Mouse (Mus musculus) Patski (cell line): ENCODE measurements at regions not wholly inside any gene's neighbourhood (a gene's known extent, or its start where the extent isn't known, plus 50 kb on each side); places are given as distances from the start of the nearest gene placed in this dataset.

Source experiments
- ATAC-seq: fragments of 100-300 bp; one replicate; pipeline ENCODE4 v1.8.0; 2021
- CTCF ChIA-PET: fragments of 350-600 bp; sonication (Branson Sonifier 250); formaldehyde crosslinking; loops from one replicate; lab custom pipeline; 2022; ENCODE audit warnings: inconsistent platforms; lab: Charles Lee
- POLR2A ChIA-PET: fragments of 350-600 bp; sonication (Branson Sonifier 250); formaldehyde crosslinking; loops from one replicate; lab custom pipeline; 2022; ENCODE audit warnings: antibody characterized with exemption, inconsistent platforms; lab: Charles Lee
- DNase-seq: peaks from one replicate; pipeline ENCODE4 v3.0.0-alpha.2; 2011; ENCODE audit warnings: low read depth, low spot score
- H3K27me3 ChIP-seq: fragments of 371-371 bp; one replicate; pipeline ENCODE4 v1.5.1; 2021
- CTCF ChIP-seq: fragments of 100-300 bp; IDR thresholded peaks from one replicate; pipeline ENCODE4 v1.5.1; 2021
- in situ Hi-C: fragments of 300-500 bp; cut with MboI; formaldehyde crosslinking; loops from 3 replicates; pipeline ENCODE4 v1.11.1; 2018; ENCODE audit warnings: low pct_unique_long_range_greater_than_20kb, mixed read lengths

DNA sequence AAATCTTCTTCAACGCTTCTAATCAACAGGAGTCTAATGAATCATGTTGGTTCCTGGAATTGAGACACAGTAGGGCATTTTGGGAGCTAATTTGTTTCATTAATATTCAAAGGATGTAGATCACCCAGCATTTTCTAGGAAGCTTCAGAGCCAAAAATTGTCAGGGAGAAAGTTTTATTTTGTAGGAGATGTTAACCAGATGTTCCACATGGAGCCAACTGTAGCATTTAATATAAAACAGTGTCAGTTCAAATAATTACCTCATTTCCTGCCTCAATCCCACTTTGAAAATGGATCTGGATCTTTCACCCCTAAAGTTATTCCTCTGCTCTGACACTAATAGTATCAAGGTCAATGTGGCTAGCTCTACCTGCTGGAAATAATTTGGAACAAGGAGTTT lies 389.6 kb upstream of the Lmcd1 start:
- DNase-seq = no peak
- in situ Hi-C loops = no loop called here
- no peak for TF ChIP-seq CTCF
- ChIA-PET POLR2A (no interaction called here), CTCF (no interaction called here)
- peaks cover 6% of the 10 kb centered on the region for H3K27me3 ChIP-seq
- no peak for ATAC-seq

DNA sequence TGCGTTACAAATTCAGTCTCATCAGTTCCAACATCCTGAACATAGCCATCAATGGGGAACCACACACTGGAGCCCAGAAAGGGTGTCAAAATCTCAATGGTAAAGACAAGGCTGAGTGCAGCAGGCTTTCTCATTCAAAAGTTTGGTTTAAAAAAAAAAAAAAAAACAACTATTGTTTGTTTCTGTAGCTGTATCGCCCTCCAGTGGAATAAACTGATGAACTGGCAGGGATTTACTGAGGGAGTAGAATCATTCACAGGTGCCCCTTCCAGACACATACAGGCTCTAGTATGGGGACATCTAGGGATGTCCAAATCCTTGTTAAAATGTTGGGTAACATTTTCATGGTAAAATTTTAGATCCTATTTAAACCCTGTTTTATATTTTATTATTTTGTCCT lies 361.6 kb upstream of the Lmcd1 start:
- CTCF ChIA-PET = no interaction called here
- POLR2A ChIA-PET = no interaction called here
- in situ Hi-C loops = no loop called here
- no peak for DNase-seq
- TF ChIP-seq CTCF = no peak
- no peaks in the 10 kb centered on the region for H3K27me3 ChIP-seq
- no peak for ATAC-seq

DNA sequence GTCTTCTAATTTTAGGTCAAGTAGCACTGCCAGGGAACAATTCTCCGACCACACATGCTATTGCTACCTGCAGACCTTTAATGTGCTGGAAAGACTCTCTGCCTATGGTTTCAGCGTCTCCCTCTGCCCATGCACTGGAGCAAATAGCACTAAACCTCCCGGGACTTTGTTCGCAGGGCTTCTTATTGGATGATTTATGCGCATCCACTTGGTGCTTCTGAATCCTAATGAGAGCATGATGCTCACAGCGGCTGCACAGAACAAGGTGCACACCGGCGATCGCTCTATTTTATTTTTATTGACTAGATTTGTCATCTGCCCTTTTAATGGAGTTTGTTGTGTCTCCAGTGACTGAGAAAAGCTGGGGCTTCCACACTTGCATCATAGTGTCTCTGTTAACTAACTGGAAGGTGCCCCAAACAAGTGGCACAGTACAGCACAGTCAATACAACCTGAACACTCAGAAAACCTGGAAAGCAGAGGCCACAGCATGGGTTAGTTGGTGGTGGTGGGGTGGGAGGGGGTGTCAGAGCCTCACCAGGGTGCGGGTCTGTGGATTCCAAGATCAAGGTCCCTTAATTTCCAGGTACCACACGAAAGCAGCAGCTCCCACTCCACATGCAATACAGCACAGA lies 359.7 kb upstream of the Lmcd1 start:
- in situ Hi-C loops = no loop called here
- peaks cover 4% of the 10 kb centered on the region for H3K27me3 ChIP-seq
- no peak for TF ChIP-seq CTCF
- no peak for ATAC-seq
- no peak for DNase-seq
- ChIA-PET CTCF (no interaction called here), POLR2A (no interaction called here)

DNA sequence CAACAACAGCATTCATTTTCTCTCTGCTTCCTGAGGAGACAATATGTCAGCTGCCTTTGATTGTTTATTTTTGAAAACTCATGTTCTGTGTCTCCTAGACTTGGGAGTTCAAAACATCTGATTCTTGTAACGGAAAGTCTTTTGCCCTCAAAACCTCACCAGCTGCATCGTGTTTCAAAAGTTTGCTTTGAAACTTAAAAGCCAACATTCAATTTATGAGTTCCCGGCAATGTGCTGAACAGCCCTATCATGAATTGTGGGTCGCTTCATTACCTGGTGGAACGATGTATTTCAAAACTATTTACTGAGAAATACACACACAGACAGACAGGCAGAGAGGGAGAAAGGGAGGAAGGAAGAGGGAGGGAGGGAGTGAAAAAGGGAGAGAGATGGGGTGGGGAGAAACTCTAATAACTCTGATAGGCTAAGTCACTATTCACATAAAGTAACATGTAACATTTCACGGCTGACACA lies 356.3 kb upstream of the Lmcd1 start:
- no peak for ATAC-seq
- ChIA-PET POLR2A (interaction anchor here (0.6 kb wide), 1 partner anchor 719 kb away, joined by 3 read pairs; no protein-coding TSS in a partner anchor), CTCF (interaction anchor here (0.8 kb wide), 1 partner anchor 17 kb away, joined by 3 read pairs; no protein-coding TSS in a partner anchor)
- in situ Hi-C loops = no loop called here
- peaks cover 4% of the 10 kb centered on the region for H3K27me3 ChIP-seq
- DNase-seq = no peak
- no peak for TF ChIP-seq CTCF

DNA sequence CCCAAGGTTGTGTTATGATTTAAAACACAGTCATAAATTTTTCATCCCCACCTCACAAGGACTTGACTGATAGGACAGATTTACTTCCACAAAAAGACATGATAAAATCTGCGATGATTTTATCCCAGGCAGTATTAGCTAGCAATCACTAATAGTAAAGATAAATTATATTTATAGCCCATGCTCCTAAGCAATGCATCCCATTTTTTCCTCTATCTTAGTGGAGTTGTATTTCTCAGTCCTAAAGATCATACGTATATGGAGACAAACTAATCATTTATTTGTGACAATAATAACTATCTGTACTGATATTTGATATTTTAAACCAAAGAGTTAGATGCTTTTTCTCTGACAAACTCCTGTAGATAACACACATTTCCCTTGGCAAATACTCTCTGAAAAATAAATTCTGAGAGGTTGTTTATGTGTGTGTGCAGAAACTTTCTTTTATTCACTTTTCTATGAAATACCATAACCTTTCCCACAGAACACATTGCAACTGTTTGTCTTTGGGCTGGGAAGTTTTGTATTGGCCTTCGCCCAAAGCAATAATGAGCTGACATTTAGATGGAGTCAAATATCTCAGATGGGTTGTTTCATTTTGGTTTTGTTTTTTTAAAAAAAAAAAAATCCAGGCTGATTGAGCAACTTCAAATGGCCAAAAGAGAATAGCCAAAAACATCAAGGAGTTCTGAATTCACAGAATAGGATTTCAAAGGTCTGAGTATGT lies 355.5 kb upstream of the Lmcd1 start:
- no peak for DNase-seq
- in situ Hi-C loops = no loop called here
- CTCF ChIA-PET = interaction anchor here (0.8 kb wide), 1 partner anchor 16 kb away, joined by 3 read pairs; no protein-coding TSS in a partner anchor

DNA sequence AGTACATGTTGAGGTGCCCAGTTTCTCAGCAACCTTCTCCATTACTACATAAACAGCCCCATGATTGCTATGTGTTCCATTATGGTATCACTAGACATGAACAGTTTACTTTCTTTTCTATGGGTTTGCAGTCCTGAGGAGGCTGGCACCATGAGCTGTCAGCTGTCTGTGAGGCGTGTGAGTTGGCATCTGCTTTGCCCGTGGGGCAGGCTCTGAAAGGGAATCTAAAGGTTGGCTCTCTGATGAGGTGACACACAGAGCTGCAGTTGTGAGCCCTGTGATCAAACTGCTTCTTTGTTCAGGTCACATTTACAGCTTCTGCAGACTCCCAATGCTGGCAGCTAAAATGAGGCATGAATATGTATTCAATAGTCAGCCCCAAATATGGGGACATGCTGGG lies 341.0 kb upstream of the Lmcd1 start:
- peaks cover 8% of the 10 kb centered on the region for H3K27me3 ChIP-seq
- TF ChIP-seq CTCF = no peak
- CTCF ChIA-PET = interaction anchor here (0.8 kb wide), 1 partner anchor 9 kb away, joined by 3 read pairs; no protein-coding TSS in a partner anchor
- in situ Hi-C loops = no loop called here
- POLR2A ChIA-PET = no interaction called here
- ATAC-seq = no peak
- no peak for DNase-seq

More for the DNA sequence above, 355.5 kb upstream of the Lmcd1 start:
- ATAC-seq = no peak
- peaks cover 4% of the 10 kb centered on the region for H3K27me3 ChIP-seq
- TF ChIP-seq CTCF = no peak
- POLR2A ChIA-PET = no interaction called here

DNA sequence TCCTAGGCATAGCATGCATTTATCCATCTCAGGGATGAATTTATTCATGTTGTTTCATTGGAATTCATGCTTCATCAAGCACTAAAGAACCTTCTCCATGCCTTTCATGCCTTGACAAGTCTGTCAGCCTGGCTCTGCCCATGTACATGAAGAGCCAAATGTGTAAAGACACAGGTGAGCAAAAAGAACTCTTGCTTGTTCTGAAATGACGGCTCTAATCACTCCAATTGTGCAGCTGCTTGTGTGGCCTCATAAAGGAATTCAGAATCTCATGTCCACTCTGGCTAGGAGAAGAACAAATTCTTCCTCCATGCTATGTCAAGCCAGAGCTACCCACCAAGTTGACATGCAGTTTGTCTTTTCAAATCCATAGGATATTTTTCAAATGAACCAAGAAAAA lies 319.2 kb upstream of the Lmcd1 start:
- in situ Hi-C loops = no loop called here
- TF ChIP-seq CTCF = no peak
- no peak for ATAC-seq
- no peak for DNase-seq
- H3K27me3 ChIP-seq = peaks cover 10% of the 10 kb centered on the region
- ChIA-PET CTCF (no interaction called here), POLR2A (no interaction called here)

DNA sequence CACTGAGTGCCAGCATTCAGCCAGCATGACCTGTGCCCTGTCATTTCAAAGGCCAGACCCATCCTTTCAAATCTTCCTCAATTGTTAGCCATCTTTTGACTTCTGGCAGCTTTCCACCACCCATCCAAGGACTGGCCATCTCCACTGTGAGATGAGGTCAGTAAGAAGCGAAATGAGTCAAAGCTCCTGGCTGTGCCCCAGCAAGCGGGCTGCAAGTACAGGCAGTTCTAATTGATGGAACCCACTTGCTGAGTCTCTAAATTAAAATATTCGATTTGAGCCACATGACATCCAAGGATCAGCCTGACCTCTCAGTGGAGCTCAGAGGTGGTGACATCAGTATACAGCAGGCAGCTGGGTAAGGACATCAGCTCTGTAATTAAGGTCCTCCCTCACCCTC lies 307.8 kb upstream of the Lmcd1 start:
- DNase-seq (no peak), ATAC-seq (no peak)
- ChIA-PET POLR2A (no interaction called here), CTCF (no interaction called here)
- no peaks in the 10 kb centered on the region for H3K27me3 ChIP-seq
- no peak for TF ChIP-seq CTCF
- in situ Hi-C loops = no loop called here

DNA sequence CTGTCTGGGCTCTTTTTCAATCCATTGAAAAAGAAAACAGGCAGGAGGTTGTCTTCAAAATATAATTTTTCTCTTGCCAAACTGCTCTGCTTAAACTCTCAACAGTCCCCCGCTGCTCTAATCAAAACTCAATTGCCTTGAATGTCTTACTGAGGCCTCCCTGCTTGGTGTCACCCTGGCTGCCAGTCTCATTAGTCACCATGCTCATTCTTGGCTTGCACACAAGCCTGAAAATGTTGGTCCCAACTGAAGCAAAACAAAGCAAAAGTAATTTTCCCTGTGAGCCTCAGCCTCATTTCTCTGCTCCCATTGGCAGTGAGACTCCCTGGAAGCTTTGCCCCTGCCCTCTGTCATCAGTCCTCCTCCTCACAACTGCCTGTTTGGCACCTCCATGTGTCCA lies 288.1 kb upstream of the Lmcd1 start:
- CTCF ChIA-PET = no interaction called here
- peaks cover 6% of the 10 kb centered on the region for H3K27me3 ChIP-seq
- DNase-seq (no peak), ATAC-seq (no peak)
- TF ChIP-seq CTCF = no peak
- in situ Hi-C loops = no loop called here
- POLR2A ChIA-PET = no interaction called here

DNA sequence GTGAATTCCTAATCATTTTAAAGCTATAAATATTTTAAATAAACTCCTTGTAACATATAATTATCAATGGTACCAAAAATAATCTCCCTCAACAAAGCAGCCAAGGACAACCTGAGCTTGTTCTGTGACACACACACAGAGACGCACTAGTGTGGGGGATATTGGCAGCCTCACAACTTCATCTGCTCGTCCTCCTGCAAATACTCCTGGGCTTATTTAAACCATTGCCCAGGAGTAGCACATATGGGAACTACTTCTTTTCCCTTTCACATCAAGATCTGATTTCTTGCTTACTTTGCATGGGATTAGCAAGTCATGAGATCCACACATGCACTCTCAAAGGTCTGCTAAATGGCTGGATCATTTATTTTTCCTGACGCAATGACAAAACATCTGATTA lies 277.7 kb upstream of the Lmcd1 start:
- peaks cover 3% of the 10 kb centered on the region for H3K27me3 ChIP-seq
- ChIA-PET POLR2A (interaction anchor here (0.7 kb wide), 1 partner anchor 992 kb away, joined by 3 read pairs; no protein-coding TSS in a partner anchor), CTCF (no interaction called here)
- ATAC-seq (no peak), DNase-seq (no peak)
- in situ Hi-C loops = no loop called here
- TF ChIP-seq CTCF = no peak

DNA sequence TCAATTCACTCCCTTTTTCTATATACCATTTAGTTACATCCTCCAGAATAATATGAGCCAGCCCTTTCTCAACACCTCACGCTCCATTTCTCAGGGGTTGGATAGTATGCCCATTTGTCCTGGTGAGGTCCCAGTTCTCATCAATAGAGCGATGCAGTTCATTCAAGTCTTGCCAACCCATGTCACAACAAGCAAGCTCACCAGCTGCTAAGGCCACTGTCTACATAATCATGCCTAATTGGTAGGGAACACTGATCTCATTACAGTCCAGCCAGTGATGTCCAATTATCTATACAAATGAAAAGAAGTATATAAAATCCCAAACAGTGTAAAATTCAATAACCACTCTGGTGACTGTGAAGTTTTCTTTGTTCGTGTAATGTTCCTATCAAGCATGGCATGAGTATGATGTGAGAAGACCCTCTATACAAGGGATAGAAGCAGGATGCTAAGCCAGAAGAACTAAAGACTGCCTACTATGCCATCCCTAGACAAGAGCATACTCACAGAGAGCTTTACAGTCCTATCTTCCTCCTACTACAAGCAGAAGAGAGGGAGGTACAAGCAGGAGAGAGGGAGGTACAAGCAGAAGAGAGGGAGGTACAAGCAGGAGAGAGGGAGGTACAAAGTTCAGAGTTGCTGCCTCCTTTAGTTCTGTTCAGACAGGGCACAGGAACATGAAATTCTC lies 269.6 kb upstream of the Lmcd1 start:
- POLR2A ChIA-PET = no interaction called here

More for the DNA sequence above, 269.6 kb upstream of the Lmcd1 start:
- ATAC-seq (no peak), DNase-seq (no peak)
- TF ChIP-seq CTCF = no peak
- CTCF ChIA-PET = no interaction called here
- in situ Hi-C loops = no loop called here
- H3K27me3 ChIP-seq = peaks cover 16% of the 10 kb centered on the region
